Mouse (Mus musculus): ENCODE data around the gene Enpp4.

The Enpp4 gene

GRCm38 (mm10) chr17:44105287-44106138, at the start of gene Enpp4:
Gene Enpp4, minus strand, starts transcription at chr17:44105809.
- DNase-seq, result peak; percentile 86

GRCm38 (mm10) chr17:44155204-44155603, 49.6 kb upstream of the Enpp4 start:
- no peak for DNase-seq

GRCm38 (mm10) chr17:44153871-44154270, 48.3 kb upstream of the Enpp4 start:
- no peak for DNase-seq

- DNase-seq, result no peak
Observed at GRCm38 (mm10) chr17:44151889-44152288, 46.3 kb upstream of the Enpp4 start.

- peak; percentile 33 for DNase-seq
Observed at GRCm38 (mm10) chr17:44151130-44151529, 45.5 kb upstream of the Enpp4 start.

- no peak for DNase-seq
Observed at GRCm38 (mm10) chr17:44148109-44148846, 42.7 kb upstream of the Enpp4 start.

GRCm38 (mm10) chr17:44145806-44146205, 40.2 kb upstream of the Enpp4 start:
- no peak for DNase-seq

- no peak for DNase-seq
Observed at GRCm38 (mm10) chr17:44136863-44137640, 31.4 kb upstream of the Enpp4 start.

- DNase-seq, result no peak
Observed at GRCm38 (mm10) chr17:44136018-44136417, 30.4 kb upstream of the Enpp4 start.

- DNase-seq, result no peak
Observed at GRCm38 (mm10) chr17:44134545-44134944, 28.9 kb upstream of the Enpp4 start.

- no peak for DNase-seq
Observed at GRCm38 (mm10) chr17:44134106-44134505, 28.5 kb upstream of the Enpp4 start.

GRCm38 (mm10) chr17:44130429-44130828, 24.8 kb upstream of the Enpp4 start:
- peak; percentile 65 for DNase-seq

GRCm38 (mm10) chr17:44129092-44129750, 23.6 kb upstream of the Enpp4 start:
- no peak for DNase-seq

GRCm38 (mm10) chr17:44121366-44122100, 15.9 kb upstream of the Enpp4 start:
- no peak for DNase-seq

GRCm38 (mm10) chr17:44118231-44118630, 12.6 kb upstream of the Enpp4 start:
- no peak for DNase-seq

- DNase-seq, result no peak
Observed at GRCm38 (mm10) chr17:44117721-44118120, 12.1 kb upstream of the Enpp4 start.

GRCm38 (mm10) chr17:44116584-44116983, 11.0 kb upstream of the Enpp4 start:
- no peak for DNase-seq

- DNase-seq, result no peak
Observed at GRCm38 (mm10) chr17:44108331-44108730, 2.7 kb upstream of the Enpp4 start.

- DNase-seq, result no peak
Observed at GRCm38 (mm10) chr17:44101961-44102360, 3.6 kb downstream of the Enpp4 start.

- no peak for DNase-seq
Observed at GRCm38 (mm10) chr17:44100906-44101305, 4.7 kb downstream of the Enpp4 start.

GRCm38 (mm10) chr17:44100486-44100885, 5.1 kb downstream of the Enpp4 start:
- DNase-seq, result no peak

GRCm38 (mm10) chr17:44091512-44091911, 14.1 kb downstream of the Enpp4 start:
- no peak for DNase-seq

Data from liver (tissue).